Mouse (Mus musculus) heart, adult 2 months (tissue): ENCODE measurements around the gene Anks1.
A peak's percentile ranks its signal among the peaks of the same experiment; 100 is the strongest.

Experiments
- CTCF ChIP-seq: fragments of 200-600 bp; IDR thresholded peaks from 2 replicates; pipeline ENCODE4 v1.8.1; 2022; ENCODE audit warnings: antibody characterized with exemption, mild to moderate bottlenecking, moderate library complexity
- EP300 ChIP-seq: fragments of 200-500 bp; IDR thresholded peaks from 2 replicates; pipeline ENCODE4 v1.6.1; 2011; ENCODE audit warnings: low read depth, low read length, control low read depth; ENCODE audit not compliant: insufficient read depth
- POLR2A ChIP-seq: fragments of 200-500 bp; IDR thresholded peaks from 2 replicates; pipeline ENCODE4 v1.6.1; 2011; ENCODE audit warnings: mild to moderate bottlenecking, low read depth, low read length, control low read depth; ENCODE audit not compliant: insufficient read depth

GRCm38 (mm10) chr17:28007857-28008564 is 98.9 kb downstream of the Anks1 start:
- TF ChIP-seq CTCF (peak; percentile 46), POLR2A (no peak; the same call in 1 of the 2 replicates), EP300 (0 out of 2 replicates have a peak, but pooled peaks have one; percentile 8)
